Mouse (Mus musculus) brown adipose tissue, adult 24 weeks (tissue): ENCODE data around the gene Uqcrc1. TPM values are rescaled to one million over a fixed set of nuclear protein-coding genes. Genes with fewer than 3 reads are reported as not detected.

Experiments used
- H3K27ac ChIP-seq: fragments of 200-500 bp; replicated peaks from 2 replicates; pipeline ENCODE4 v1.5.1; 2012; ENCODE audit warnings: low read depth, mild to moderate bottlenecking, low read length
- H3K4me1 ChIP-seq: fragments of 200-500 bp; 2 replicates; pipeline ENCODE4 v1.6.1; 2012; ENCODE audit warnings: low read length, mixed read lengths; ENCODE audit not compliant: control insufficient read depth, insufficient read depth, insufficient read length
- H3K4me3 ChIP-seq: fragments of 200-500 bp; 2 replicates; pipeline ENCODE4 v1.5.1; 2012; ENCODE audit warnings: low read depth, mild to moderate bottlenecking, low read length, moderate library complexity; ENCODE audit not compliant: insufficient read depth
- polyA plus RNA-seq: library from polyadenylated mRNA; stranded (reverse); fragments of >200 nt; gene quantifications from 2 replicates; pipeline ENCODE4 v1.2.4, GENCODE M21; 2012; ENCODE audit not compliant: missing spikeins, insufficient read depth, insufficient read length

Uqcrc1 gene
- polyA plus RNA-seq, 1 experiment: 1,573 TPM

GRCm38 (mm10) chr9:108996411-108996810 lies 60.0 kb downstream of the Uqcrc1 start:
- H3K27ac ChIP-seq: no peak overlapping the region
- H3K4me3 ChIP-seq: no peak overlapping the region

GRCm38 (mm10) chr9:108998287-108999166 lies 62.1 kb downstream of the Uqcrc1 start:
- H3K4me1 ChIP-seq: no peaks in the 10 kb centered on the region
- peak overlapping the region; percentile 75 for H3K27ac ChIP-seq
- no peak overlapping the region for H3K4me3 ChIP-seq

More at GRCm38 (mm10) chr9:108996411-108996810, 60.0 kb downstream of the Uqcrc1 start:
- no peaks in the 10 kb centered on the region; the same call in 1 of the 2 replicates for H3K4me1 ChIP-seq

DNA sequence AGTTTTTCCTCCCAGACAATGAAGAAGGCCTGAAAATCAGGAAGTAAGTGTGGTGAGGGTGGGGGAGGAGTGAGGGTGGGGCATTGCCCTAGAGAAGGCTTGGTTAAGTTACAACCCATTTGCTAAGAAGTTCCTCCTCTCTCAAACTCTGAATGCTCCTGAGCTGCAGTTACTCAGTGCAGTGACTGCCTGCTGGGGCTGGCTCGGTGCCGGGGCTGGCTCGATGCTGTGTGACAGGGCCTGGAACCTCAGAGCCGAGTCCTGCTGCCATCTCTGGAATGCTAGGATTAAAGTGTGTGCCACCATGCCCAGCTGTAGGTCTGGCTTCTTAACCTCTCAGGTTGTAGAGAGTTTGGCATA lies 62.7 kb downstream of the Uqcrc1 start:
- Histone ChIP-seq H3K4me3 (no peak overlapping the region), H3K4me1 (no peaks in the 10 kb centered on the region), H3K27ac (peak overlapping the region; percentile 75; the same call in 1 of the 2 replicates)

Other genes with a start within 250 kb of the Uqcrc1 start
- 12.4 and 20.8 TPM in 2 replicates for gene Prkar2a, start 247.3 kb upstream of the Uqcrc1 start, polyA plus RNA-seq
- gene Ip6k2, start 152.8 kb upstream of the Uqcrc1 start, polyA plus RNA-seq: 14.0 and 16.2 TPM in 2 replicates
- gene Nckipsd, start 128.3 kb upstream of the Uqcrc1 start, polyA plus RNA-seq: 3.9 and 6.4 TPM in 2 replicates
- not detected in 2 replicates for gene Celsr3, start 110.3 kb upstream of the Uqcrc1 start, polyA plus RNA-seq
- gene Slc26a6, start 83.3 kb upstream of the Uqcrc1 start, polyA plus RNA-seq: 4.4 and 7.5 TPM in 2 replicates
- not detected in 2 replicates for gene Tmem89, start 22.0 kb upstream of the Uqcrc1 start, polyA plus RNA-seq
- 0.21 and 1.1 TPM in 2 replicates for gene Col7a1, start 17.0 kb downstream of the Uqcrc1 start, polyA plus RNA-seq
- not detected in 2 replicates for gene Ucn2, start 49.4 kb downstream of the Uqcrc1 start, polyA plus RNA-seq
- 3.4 and 3.8 TPM in 2 replicates for gene Pfkfb4, start 55.1 kb downstream of the Uqcrc1 start, polyA plus RNA-seq
- 30.4 and 48.6 TPM in 2 replicates for gene Shisa5, start 101.9 kb downstream of the Uqcrc1 start, polyA plus RNA-seq
- 6.6 and 16.6 TPM in 2 replicates for gene Trex1, start 123.1 kb downstream of the Uqcrc1 start, polyA plus RNA-seq
- gene Atrip, start 137.5 kb downstream of the Uqcrc1 start, polyA plus RNA-seq: 3.6 and 4.8 TPM in 2 replicates
- gene Ccdc51, start 145.9 kb downstream of the Uqcrc1 start, polyA plus RNA-seq: 10.8 and 14.4 TPM in 2 replicates
- gene Tma7, start 146.0 kb downstream of the Uqcrc1 start, polyA plus RNA-seq: 232 and 572 TPM in 2 replicates
- not detected in 2 replicates for gene Plxnb1, start 158.8 kb downstream of the Uqcrc1 start, polyA plus RNA-seq
- gene Fbxw21, start 225.4 kb downstream of the Uqcrc1 start, polyA plus RNA-seq: not detected in 2 replicates